Mouse (Mus musculus) heart, adult 2 months (tissue): ENCODE results near the gene D13Ertd608e.
"Not testable (repeated sequence)": the region's sequence is repeated elsewhere in the genome, so short reads cannot be mapped to it uniquely, and the experiment has no call there.

Experiments
- CTCF ChIP-seq: fragments of 200-600 bp; IDR thresholded peaks from 2 replicates; pipeline ENCODE4 v1.8.1; 2022; ENCODE audit warnings: antibody characterized with exemption, mild to moderate bottlenecking, moderate library complexity
- EP300 ChIP-seq: fragments of 200-500 bp; IDR thresholded peaks from 2 replicates; pipeline ENCODE4 v1.6.1; 2011; ENCODE audit warnings: low read depth, low read length, control low read depth; ENCODE audit not compliant: insufficient read depth
- POLR2A ChIP-seq: fragments of 200-500 bp; IDR thresholded peaks from 2 replicates; pipeline ENCODE4 v1.6.1; 2011; ENCODE audit warnings: mild to moderate bottlenecking, low read depth, low read length, control low read depth; ENCODE audit not compliant: insufficient read depth

DNA sequence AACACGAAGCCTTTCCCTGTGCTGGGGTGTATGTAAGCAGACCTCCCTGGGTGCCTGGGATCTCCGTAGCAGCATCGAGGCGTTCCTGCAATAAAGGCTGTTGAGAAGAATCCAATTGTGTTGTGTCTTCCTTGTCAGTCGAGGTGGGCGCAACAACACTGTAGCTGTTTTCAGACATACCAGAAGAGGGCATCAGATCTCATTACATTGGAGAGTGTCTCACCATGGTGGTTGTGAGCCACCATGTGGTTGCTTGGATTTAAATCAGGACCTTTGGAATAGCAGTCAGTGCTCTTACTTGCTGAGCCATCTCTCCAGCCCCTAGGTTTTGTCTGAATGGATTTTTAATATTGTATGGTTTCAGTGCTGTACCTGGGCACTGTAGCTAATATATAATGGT, 4.2 kb downstream of the D13Ertd608e start:
- not testable (repeated sequence) for TF ChIP-seq CTCF, POLR2A, EP300
